Comparison of ENCODE assay signal across 9 mouse cellular contexts in the genomic region with DNA sequence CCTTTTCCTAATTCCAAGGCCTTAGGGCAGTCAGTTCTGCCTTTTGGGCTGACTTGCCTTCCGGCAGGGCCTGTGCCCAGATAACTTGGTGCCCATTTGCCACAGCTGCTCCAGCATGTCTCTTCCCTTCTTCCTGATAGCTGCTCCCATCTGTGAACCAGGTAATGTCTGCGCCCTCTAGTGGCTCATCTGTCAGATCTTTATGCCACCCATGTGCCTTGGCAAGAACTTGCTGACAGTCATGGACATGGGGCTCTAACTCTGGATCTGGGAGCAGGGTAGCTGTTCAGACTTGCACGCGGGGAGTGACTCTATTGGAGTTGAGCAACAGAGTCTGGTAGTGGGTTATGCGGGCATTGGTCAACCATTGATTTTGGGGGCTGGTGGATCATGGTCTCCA.
A peak's percentile ranks its signal among the peaks of the same experiment; 100 is the strongest.
DNase-seq lines count a peak whose midpoint lies in the region; ATAC-seq and TF ChIP-seq lines count a peak whose summit lies in the region.
"Had no signal": no experiment of that assay in that cellular context is flagged by ENCODE, and none has a peak within 500 bp of the region (broad histone marks: within the 10 kb centered on the region; RNA-seq: fewer than 3 reads in every experiment).

No protein-coding gene starts in this region.

- H3K27me3 ChIP-seq in hindbrain, embryonic 11.5 days (ENCODE audit: control insufficient read depth, insufficient read depth, low read length): no peaks in the 10 kb centered on the region
- no peaks in the 10 kb centered on the region for H3K27me3 ChIP-seq in hindbrain, embryonic 12.5 days
- no peaks in the 10 kb centered on the region for H3K27me3 ChIP-seq in lung, postnatal 0 days (replicated peaks; ENCODE audit: insufficient read depth, low read length)
- H3K27me3 ChIP-seq in hindbrain, embryonic 14.5 days (ENCODE audit: control insufficient read depth, insufficient read depth, low read length): no peaks in the 10 kb centered on the region

- DNase-seq in hindbrain, embryonic 11.5 days (ENCODE audit: low spot score): peak; percentile 28
- peak; percentile 17 for DNase-seq in urinary bladder, postnatal 14 days (ENCODE audit: low spot score)
- DNase-seq in urinary bladder, postnatal 25 days (ENCODE audit: low spot score): no peak
- peak; percentile 56 for DNase-seq in embryo, embryonic 10 days (ENCODE audit: low spot score)
- DNase-seq in lung, postnatal 0 days (ENCODE audit: low spot score): no peak
- DNase-seq in heart, adult 8-10 months (ENCODE audit: low spot score): no peak
- no peak for DNase-seq in hindbrain, embryonic 14.5 days (ENCODE audit: low spot score)

- H3K36me3 ChIP-seq in hindbrain, embryonic 11.5 days (ENCODE audit: control insufficient read depth, insufficient read depth, low read length): no peaks in the 10 kb centered on the region
- no peaks in the 10 kb centered on the region for H3K36me3 ChIP-seq in hindbrain, embryonic 12.5 days
- H3K36me3 ChIP-seq in lung, postnatal 0 days (ENCODE audit: insufficient read depth, low read length): no peaks in the 10 kb centered on the region
- H3K36me3 ChIP-seq in hindbrain, embryonic 14.5 days (replicated peaks; ENCODE audit: control insufficient read depth, insufficient read depth): no peaks in the 10 kb centered on the region

- no peak overlapping the region for H3K27ac ChIP-seq in hindbrain, embryonic 11.5 days (ENCODE audit: low read depth, low read length)
- H3K27ac ChIP-seq in hindbrain, embryonic 12.5 days: no peak overlapping the region
- no peak overlapping the region for H3K27ac ChIP-seq in lung, postnatal 0 days (ENCODE audit: low read length)
- no peak overlapping the region for H3K27ac ChIP-seq in hindbrain, embryonic 14.5 days
- H3K27ac ChIP-seq: macrophage had no signal

- no peak for TF ChIP-seq EP300 in lung, postnatal 0 days (IDR thresholded peaks at IDR 0.05)

- no peaks in the 10 kb centered on the region for H3K9me3 ChIP-seq in hindbrain, embryonic 11.5 days (ENCODE audit: control insufficient read depth, low read length)
- H3K9me3 ChIP-seq in hindbrain, embryonic 12.5 days (replicated peaks): no peaks in the 10 kb centered on the region
- no peaks in the 10 kb centered on the region for H3K9me3 ChIP-seq in lung, postnatal 0 days (ENCODE audit: low read length)
- no peaks in the 10 kb centered on the region for H3K9me3 ChIP-seq in hindbrain, embryonic 14.5 days (ENCODE audit: control insufficient read depth, low read length)

- no peak overlapping the region for H3K4me2 ChIP-seq in hindbrain, embryonic 11.5 days (replicated peaks; ENCODE audit: low read depth, low read length)
- H3K4me2 ChIP-seq in hindbrain, embryonic 12.5 days (replicated peaks): no peak overlapping the region
- H3K4me2 ChIP-seq in lung, postnatal 0 days (replicated peaks; ENCODE audit: low read depth, low read length): no peak overlapping the region
- no peak overlapping the region for H3K4me2 ChIP-seq in hindbrain, embryonic 14.5 days (replicated peaks)

- H3K4me1 ChIP-seq in hindbrain, embryonic 11.5 days (replicated peaks; ENCODE audit: control insufficient read depth, insufficient read depth, low read length): no peaks in the 10 kb centered on the region
- no peaks in the 10 kb centered on the region for H3K4me1 ChIP-seq in hindbrain, embryonic 12.5 days
- no peaks in the 10 kb centered on the region for H3K4me1 ChIP-seq in lung, postnatal 0 days (ENCODE audit: insufficient read depth, low read depth, low read length)
- no peaks in the 10 kb centered on the region for H3K4me1 ChIP-seq in hindbrain, embryonic 14.5 days (replicated peaks; ENCODE audit: control insufficient read depth, insufficient read depth, low read length)

- ATAC-seq in hindbrain, embryonic 11.5 days (ENCODE audit: low FRiP score): peak; percentile 17; the same call in 1 of the 2 replicates
- ATAC-seq in hindbrain, embryonic 12.5 days (ENCODE audit: low FRiP score): no peak
- no peak for ATAC-seq in lung, postnatal 0 days
- ATAC-seq in hindbrain, embryonic 14.5 days (ENCODE audit: low FRiP score): no peak

- TF ChIP-seq CTCF in lung, postnatal 0 days (IDR thresholded peaks at IDR 0.05): peak; percentile 44; the same call in 1 of the 2 replicates

- H3K9ac ChIP-seq in hindbrain, embryonic 11.5 days (ENCODE audit: low read depth, low read length): no peak overlapping the region
- H3K9ac ChIP-seq in hindbrain, embryonic 12.5 days: no peak overlapping the region
- H3K9ac ChIP-seq in lung, postnatal 0 days (replicated peaks; ENCODE audit: low read depth): no peak overlapping the region
- H3K9ac ChIP-seq in hindbrain, embryonic 14.5 days: no peak overlapping the region

- no peak overlapping the region for H3K4me3 ChIP-seq in hindbrain, embryonic 11.5 days (ENCODE audit: low read depth, low read length)
- no peak overlapping the region for H3K4me3 ChIP-seq in hindbrain, embryonic 12.5 days
- no peak overlapping the region for H3K4me3 ChIP-seq in lung, postnatal 0 days (ENCODE audit: low read depth, low read length)
- no peak overlapping the region for H3K4me3 ChIP-seq in hindbrain, embryonic 14.5 days (replicated peaks; ENCODE audit: low read length)

- 80% methylated on average over 5 of the region's 5 CpGs for WGBS in hindbrain, embryonic 11.5 days
- 73% methylated on average over 5 of the region's 5 CpGs for WGBS in hindbrain, embryonic 12.5 days
- WGBS in lung, postnatal 0 days: 84% methylated on average over 5 of the region's 5 CpGs
- 85% methylated on average over 5 of the region's 5 CpGs for WGBS in hindbrain, embryonic 14.5 days

Comparison
In these comparisons a context has a peak if more than half of its experiments do, and no peak if none do; other contexts are left out.
1. DNase-seq: peak in hindbrain, embryonic 11.5 days (single experiment), urinary bladder, postnatal 14 days (single experiment) and embryo, embryonic 10 days (single experiment); none in urinary bladder, postnatal 25 days (single experiment), lung, postnatal 0 days (single experiment), heart, adult 8-10 months (single experiment) and hindbrain, embryonic 14.5 days (single experiment).